Mouse (Mus musculus) intestine, postnatal 0 days (tissue): ENCODE measurements around the gene Sp7. TPM values are rescaled to one million over a fixed set of nuclear protein-coding genes. Genes with fewer than 3 reads are reported as not detected.
"Not testable (repeated sequence)": the region's sequence is repeated elsewhere in the genome, so short reads cannot be mapped to it uniquely, and the experiment has no call there.

Experiments used
- ATAC-seq: fragments of 200-750 bp; cut with Nextera tagmentation; 2 replicates; pipeline ENCODE4 v1.8.0; 2017; ENCODE audit warnings: mild to moderate bottlenecking, moderate TSS enrichment, moderate library complexity
- H3K27ac ChIP-seq: fragments of 300-500 bp; sonication (generic); 2 replicates; pipeline ENCODE4 v1.5.1; 2014; ENCODE audit warnings: mild to moderate bottlenecking, low read depth, low read length, moderate library complexity
- H3K27me3 ChIP-seq: fragments of 300-500 bp; sonication (generic); replicated peaks from 2 replicates; pipeline ENCODE4 v1.6.1; 2014; ENCODE audit warnings: low read length, mixed read lengths; ENCODE audit not compliant: control insufficient read depth, insufficient read depth
- H3K36me3 ChIP-seq: fragments of 300-500 bp; sonication (generic); 2 replicates; pipeline ENCODE4 v1.6.1; 2014; ENCODE audit warnings: mild to moderate bottlenecking, moderate library complexity; ENCODE audit not compliant: control insufficient read depth, insufficient read depth
- H3K4me1 ChIP-seq: fragments of 300-500 bp; sonication (generic); replicated peaks from 2 replicates; pipeline ENCODE4 v1.6.1; 2014; ENCODE audit warnings: antibody characterized with exemption, low read length, mixed read lengths; ENCODE audit not compliant: control insufficient read depth, insufficient read depth
- H3K4me2 ChIP-seq: fragments of 300-500 bp; sonication (generic); replicated peaks from 2 replicates; pipeline ENCODE4 v1.6.1; 2014; ENCODE audit warnings: low read depth, mild to moderate bottlenecking, moderate library complexity
- H3K4me3 ChIP-seq: fragments of 300-500 bp; sonication (generic); 2 replicates; pipeline ENCODE4 v1.5.1; 2014; ENCODE audit warnings: low read depth, low read length
- H3K9ac ChIP-seq: fragments of 300-500 bp; sonication (generic); 2 replicates; pipeline ENCODE4 v1.6.1; 2014; ENCODE audit warnings: mild to moderate bottlenecking, low read depth, low read length
- H3K9me3 ChIP-seq: fragments of 300-500 bp; sonication (generic); 2 replicates; pipeline ENCODE4 v1.6.1; 2016; ENCODE audit warnings: mixed run types; ENCODE audit not compliant: control insufficient read depth
- CTCF ChIP-seq: sonication (generic); IDR thresholded peaks from 2 replicates; pipeline ENCODE4 v1.5.1; 2016; ENCODE audit warnings: low read depth, mild to moderate bottlenecking, control low read depth, antibody characterized with exemption, moderate library complexity
- WGBS: fragments of 180-500 bp; shearing (Covaris S2); extraction: QIAGEN DNeasy Blood & Tissue Kit; methylation state at CpG from one replicate; pipeline ENCODE4 v1.1.7; 2014; 5-methylcytosine and 5-hydroxymethylcytosine counted together
- polyA plus RNA-seq: library from polyadenylated mRNA; unstranded; fragments of >200 nt; fragmentation: Nextera tagmentation; extraction: Ambion mirVana; gene quantifications from 2 replicates; pipeline ENCODE4 v1.2.1, GENCODE M21; 2015

The Sp7 gene
- polyA plus RNA-seq, 1 experiment from 2014 or later: 0.14 TPM

DNA sequence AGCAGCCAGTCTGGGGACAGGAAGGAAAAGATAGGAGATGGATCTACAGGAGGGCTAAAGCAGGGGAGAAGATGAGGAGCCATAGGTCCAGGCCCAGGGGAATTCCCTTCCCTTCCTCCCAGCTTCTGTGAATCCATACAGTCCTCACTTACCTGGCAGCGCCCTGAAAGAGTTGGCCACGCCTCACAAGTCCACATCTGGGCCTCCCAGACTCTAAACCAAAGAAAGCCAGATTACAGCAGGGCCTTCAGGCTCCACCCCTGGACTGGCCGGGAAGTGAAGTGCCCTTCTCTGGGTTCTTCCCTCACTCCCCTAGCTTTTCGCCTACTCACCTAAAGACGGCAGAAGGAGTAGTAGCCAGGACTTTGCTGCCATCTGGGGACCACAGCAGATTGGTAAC is 27.4 kb downstream of the Sp7 start:
- Histone ChIP-seq H3K4me1 (no peaks in the 10 kb centered on the region), H3K27ac (no peak overlapping the region), H3K4me3 (no peak overlapping the region), H3K9ac (no peak overlapping the region), H3K9me3 (no peaks in the 10 kb centered on the region), H3K4me2 (no peak overlapping the region), H3K36me3 (peaks cover 52% of the 10 kb centered on the region), H3K27me3 (no peaks in the 10 kb centered on the region)
- TF ChIP-seq CTCF: no peak
- no peak for ATAC-seq
- 48% methylated on average over 5 of the region's 5 CpGs for whole genome bisulfite sequencing

DNA sequence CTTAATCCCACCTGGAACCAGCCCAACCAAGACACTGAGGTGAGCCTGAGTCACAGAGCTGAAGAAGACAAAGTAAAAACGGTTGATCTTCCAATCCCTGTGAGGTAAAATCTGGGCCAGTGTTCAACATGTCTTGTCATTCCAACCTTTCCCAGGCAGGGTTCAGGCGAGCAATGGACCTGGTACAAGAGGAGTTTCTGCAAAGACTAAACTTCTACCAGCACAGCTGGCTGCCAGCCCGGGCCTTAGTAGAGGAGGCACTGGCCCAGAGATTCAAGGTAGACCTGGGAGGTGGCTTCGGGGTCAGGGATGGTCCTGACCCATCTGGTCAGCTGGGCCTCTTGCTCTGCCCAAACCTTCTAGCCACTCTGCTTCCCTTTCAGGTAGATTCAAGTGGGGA is 30.0 kb downstream of the Sp7 start:
- no peak overlapping the region for H3K4me3 ChIP-seq
- H3K27me3 ChIP-seq: no peaks in the 10 kb centered on the region
- no peak overlapping the region for H3K4me2 ChIP-seq
- no peak overlapping the region for H3K9ac ChIP-seq
- no peaks in the 10 kb centered on the region for H3K4me1 ChIP-seq
- TF ChIP-seq CTCF: no peak
- no peak for ATAC-seq
- H3K9me3 ChIP-seq: no peaks in the 10 kb centered on the region
- H3K36me3 ChIP-seq: peaks cover 50% of the 10 kb centered on the region
- H3K27ac ChIP-seq: no peak overlapping the region
- whole genome bisulfite sequencing: 88% methylated on average over 4 of the region's 4 CpGs

DNA sequence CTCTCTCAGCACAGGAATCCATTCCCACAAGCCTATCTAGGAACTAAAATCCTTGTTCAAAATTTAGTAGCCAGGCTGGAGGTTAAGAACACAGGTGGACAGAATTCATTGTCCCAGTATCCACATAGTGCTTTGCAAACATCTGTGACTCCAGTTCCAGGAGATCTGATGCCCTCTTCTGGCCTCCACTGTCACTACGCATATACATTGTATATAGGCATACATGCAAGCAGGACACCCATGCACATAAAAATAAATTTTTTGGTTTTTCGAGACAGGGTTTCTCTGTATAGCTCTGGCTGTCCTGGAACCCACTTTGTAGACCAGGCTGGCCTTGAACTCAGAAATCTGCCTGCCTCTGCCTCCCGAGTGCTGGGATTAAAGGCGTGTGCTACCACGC is 31.1 kb downstream of the Sp7 start:
- H3K4me2 ChIP-seq, H3K4me1 ChIP-seq, H3K27ac ChIP-seq, ATAC-seq, H3K9ac ChIP-seq, H3K9me3 ChIP-seq, H3K4me3 ChIP-seq, H3K27me3 ChIP-seq: not testable (repeated sequence)
- peaks cover 50% of the 10 kb centered on the region for H3K36me3 ChIP-seq
- peak; percentile 66 for TF ChIP-seq CTCF
- 88% methylated on average over 5 of the region's 5 CpGs for WGBS

DNA sequence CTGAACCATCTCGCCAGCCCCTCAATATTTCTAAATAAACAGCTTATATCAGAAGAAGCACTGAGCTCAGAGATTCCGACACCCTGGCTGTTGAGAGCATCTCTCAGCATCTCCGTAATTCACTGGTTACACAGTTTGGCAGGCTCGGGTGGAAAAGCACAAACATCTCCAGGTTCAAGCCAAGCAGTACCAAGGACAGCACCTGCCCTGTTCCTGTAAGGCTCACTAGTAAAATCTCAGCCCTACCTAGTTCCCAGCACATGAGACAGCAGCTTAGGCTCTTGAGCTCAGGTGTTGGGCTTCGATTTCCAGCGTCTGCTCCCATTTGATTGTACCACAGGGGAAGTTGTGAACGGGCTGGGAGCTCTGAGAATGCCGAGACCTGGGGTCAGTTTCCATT is 31.7 kb downstream of the Sp7 start:
- no peak for TF ChIP-seq CTCF
- H3K4me3 ChIP-seq: no peak overlapping the region
- H3K9me3 ChIP-seq: no peaks in the 10 kb centered on the region
- peaks cover 53% of the 10 kb centered on the region for H3K36me3 ChIP-seq
- WGBS: 89% methylated on average over 8 of the region's 8 CpGs
- H3K27me3 ChIP-seq: no peaks in the 10 kb centered on the region
- no peak for ATAC-seq
- 0 out of 2 replicates have a peak, but pooled peaks cover 3% of the 10 kb centered on the region for H3K4me1 ChIP-seq
- H3K4me2 ChIP-seq: no peak overlapping the region
- no peak overlapping the region for H3K9ac ChIP-seq
- no peak overlapping the region for H3K27ac ChIP-seq

DNA sequence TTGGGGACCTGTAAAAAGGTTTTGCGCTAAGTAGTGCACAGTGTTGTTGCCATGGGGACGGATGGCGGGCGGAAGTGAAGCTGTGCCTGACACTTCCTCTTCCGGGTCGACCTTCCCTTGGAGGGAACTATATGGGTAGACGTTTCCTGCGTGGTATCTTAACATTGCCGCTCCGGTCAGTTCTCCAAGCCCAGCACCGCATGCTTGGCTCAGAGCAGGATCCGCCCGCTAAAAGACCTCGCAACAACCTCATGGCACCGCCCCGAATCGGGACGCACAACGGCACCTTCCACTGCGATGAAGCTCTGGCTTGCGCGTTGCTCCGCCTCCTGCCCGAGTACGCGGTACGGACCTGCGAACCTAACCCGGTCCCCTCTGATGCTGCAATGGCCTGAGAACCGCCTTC is 35.4 kb downstream of the Sp7 start, which contains the start of gene Myg1:
TSS of gene Myg1 (plus strand) at position 100 of the 406 bp plus-strand sequence.
- Histone ChIP-seq H3K36me3 (peaks cover 25% of the 10 kb centered on the region), H3K27me3 (no peaks in the 10 kb centered on the region), H3K4me1 (0 out of 2 replicates have a peak, but pooled peaks cover 3% of the 10 kb centered on the region), H3K27ac (peak within 1 kb of the TSS; percentile 57; the same call in 1 of the 2 replicates), H3K9ac (peak within 1 kb of the TSS; percentile 50), H3K9me3 (no peaks in the 10 kb centered on the region), H3K4me3 (peak within 1 kb of the TSS; percentile 81), H3K4me2 (peak within 1 kb of the TSS; percentile 75)
- peak; percentile 86 for ATAC-seq
- WGBS: under 1% methylated on average over 30 of the region's 30 CpGs
- TF ChIP-seq CTCF: no peak

DNA sequence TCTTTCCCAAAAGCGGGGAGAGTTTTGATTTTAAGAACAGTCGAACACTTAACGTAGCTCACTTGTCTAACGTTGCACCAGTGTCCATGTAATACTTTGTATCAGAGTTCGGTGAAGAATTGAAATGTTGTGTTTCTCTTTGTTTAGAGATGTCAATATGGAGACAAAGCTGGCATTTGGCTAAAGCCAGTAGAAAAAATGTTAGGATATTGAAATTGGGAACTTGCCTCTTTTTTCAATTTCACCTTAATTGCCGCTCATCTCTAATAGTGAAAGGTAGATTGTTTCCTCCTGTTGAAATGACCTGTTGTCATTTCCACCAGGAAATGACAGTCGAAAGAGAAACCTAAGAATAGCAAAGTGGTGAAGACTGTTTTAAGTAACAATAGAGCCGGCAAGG is 40.1 kb downstream of the Sp7 start:
- Histone ChIP-seq H3K27ac (no peak overlapping the region), H3K4me2 (peak overlapping the region; percentile 74), H3K4me1 (0 out of 2 replicates have a peak, but pooled peaks cover 3% of the 10 kb centered on the region), H3K36me3 (peaks cover 11% of the 10 kb centered on the region), H3K4me3 (peak overlapping the region; percentile 84), H3K9me3 (no peaks in the 10 kb centered on the region), H3K9ac (peak overlapping the region; percentile 82), H3K27me3 (no peaks in the 10 kb centered on the region)
- no peak for TF ChIP-seq CTCF
- 53% methylated on average over 8 of the region's 8 CpGs for WGBS
- ATAC-seq: no peak
